Mouse (Mus musculus) midbrain, embryonic 13.5 days (tissue): ENCODE measurements around the gene Actn2. TPM values are rescaled to one million over a fixed set of nuclear protein-coding genes. Genes with fewer than 3 reads are reported as not detected.

ENCODE experiments used
- ATAC-seq: fragments of 200-750 bp; cut with Nextera tagmentation; 2 replicates; pipeline ENCODE4 v1.8.0; 2017; ENCODE audit warnings: mild to moderate bottlenecking, moderate TSS enrichment, moderate library complexity
- H3K27ac ChIP-seq: fragments of 300-500 bp; sonication (generic); 2 replicates; pipeline ENCODE4 v1.5.1; 2015; ENCODE audit warnings: inconsistent platforms, mild to moderate bottlenecking, moderate library complexity
- H3K27me3 ChIP-seq: fragments of 300-500 bp; sonication (generic); 2 replicates; pipeline ENCODE4 v1.6.1; 2015; ENCODE audit warnings: mild to moderate bottlenecking, inconsistent platforms
- H3K36me3 ChIP-seq: fragments of 300-500 bp; sonication (generic); 2 replicates; pipeline ENCODE4 v1.6.1; 2015; ENCODE audit warnings: mild to moderate bottlenecking, inconsistent platforms
- H3K4me1 ChIP-seq: fragments of 300-500 bp; sonication (generic); replicated peaks from 2 replicates; pipeline ENCODE4 v1.6.1; 2015; ENCODE audit warnings: inconsistent platforms
- H3K4me2 ChIP-seq: fragments of 300-500 bp; sonication (generic); replicated peaks from 2 replicates; pipeline ENCODE4 v1.6.1; 2015; ENCODE audit warnings: moderate library complexity, mild to moderate bottlenecking, inconsistent platforms
- H3K4me3 ChIP-seq: fragments of 300-500 bp; sonication (generic); replicated peaks from 2 replicates; pipeline ENCODE4 v1.5.1; 2015; ENCODE audit warnings: mild to moderate bottlenecking, inconsistent platforms
- H3K9ac ChIP-seq: fragments of 300-500 bp; sonication (generic); replicated peaks from 2 replicates; pipeline ENCODE4 v1.6.1; 2015; ENCODE audit warnings: mild to moderate bottlenecking, inconsistent platforms
- H3K9me3 ChIP-seq: fragments of 300-500 bp; sonication (generic); 2 replicates; pipeline ENCODE4 v1.6.1; 2016; ENCODE audit warnings: mild to moderate bottlenecking, inconsistent platforms
- WGBS: fragments of 180-500 bp; shearing (Covaris S2); methylation state at CpG from one replicate; pipeline ENCODE4 v1.1.7; 2015; 5-methylcytosine and 5-hydroxymethylcytosine counted together
- polyA plus RNA-seq: library from polyadenylated mRNA; unstranded; fragments of >200 nt; fragmentation: Nextera tagmentation; extraction: Ambion mirVana; gene quantifications from 2 replicates; pipeline ENCODE4 v1.2.1, GENCODE M21; 2015

Actn2 gene
- polyA plus RNA-seq, 1 experiment from 2014 or later, result 1.1 TPM

GRCm38 (mm10) chr13:12341447-12341846 lies 887 bp upstream of the Actn2 start:
- no peak overlapping the region for H3K9ac ChIP-seq
- peaks cover 6% of the 10 kb centered on the region; the same call in 1 of the 2 replicates for H3K27me3 ChIP-seq
- ATAC-seq, result no peak
- H3K4me2 ChIP-seq, result 0 out of 2 replicates have a peak overlapping the region, but pooled peaks have one; percentile 75
- H3K4me3 ChIP-seq, result no peak overlapping the region
- 73% methylated on average over 6 of the region's 6 CpGs for WGBS
- H3K27ac ChIP-seq, result no peak overlapping the region
- H3K4me1 ChIP-seq, result peaks cover 4% of the 10 kb centered on the region; the same call in 1 of the 2 replicates
- no peaks in the 10 kb centered on the region for H3K9me3 ChIP-seq
- no peaks in the 10 kb centered on the region for H3K36me3 ChIP-seq

DNA sequence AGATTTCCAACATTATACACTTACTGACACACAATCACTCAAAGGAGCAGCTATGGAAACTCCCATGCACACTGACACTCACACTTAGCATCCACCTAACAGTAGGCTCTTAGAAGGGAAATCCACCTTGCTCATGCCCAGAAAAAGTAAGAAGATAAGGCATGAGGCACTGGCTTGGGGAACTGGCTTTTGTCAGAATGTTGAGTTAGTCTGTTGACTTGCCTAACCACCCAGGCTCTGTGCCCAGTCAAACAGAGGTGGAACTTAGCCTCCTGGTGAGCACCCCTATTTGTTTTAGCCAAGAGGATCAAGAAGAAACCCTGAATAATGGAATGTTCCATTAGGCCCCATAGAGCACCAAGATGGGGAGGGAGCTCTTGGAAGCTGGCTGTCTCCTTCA lies 1.1 kb downstream of the Actn2 start:
- peaks cover 6% of the 10 kb centered on the region; the same call in 1 of the 2 replicates for H3K27me3 ChIP-seq
- peaks cover 4% of the 10 kb centered on the region; the same call in 1 of the 2 replicates for H3K4me1 ChIP-seq
- ATAC-seq, result no peak

GRCm38 (mm10) chr13:12337752-12338151 lies 2.8 kb downstream of the Actn2 start:
- Histone ChIP-seq H3K27me3 (peaks cover 6% of the 10 kb centered on the region; the same call in 1 of the 2 replicates), H3K36me3 (no peaks in the 10 kb centered on the region), H3K4me2 (no peak overlapping the region), H3K4me3 (no peak overlapping the region), H3K9me3 (no peaks in the 10 kb centered on the region), H3K9ac (no peak overlapping the region), H3K4me1 (peaks cover 4% of the 10 kb centered on the region; the same call in 1 of the 2 replicates), H3K27ac (no peak overlapping the region)
- no peak for ATAC-seq
- 92% methylated on average over 7 of the region's 7 CpGs for WGBS

More for the DNA sequence above, 1.1 kb downstream of the Actn2 start:
- Histone ChIP-seq H3K36me3 (no peaks in the 10 kb centered on the region), H3K4me3 (no peak overlapping the region), H3K27ac (no peak overlapping the region), H3K4me2 (no peak overlapping the region), H3K9me3 (no peaks in the 10 kb centered on the region), H3K9ac (no peak overlapping the region)

- H3K36me3 ChIP-seq, result no peaks in the 10 kb centered on the region
- H3K4me2 ChIP-seq, result no peak overlapping the region
- no peak overlapping the region for H3K27ac ChIP-seq
- WGBS, result 68% methylated on average over 12 of the region's 12 CpGs
- H3K9me3 ChIP-seq, result no peaks in the 10 kb centered on the region
- H3K4me3 ChIP-seq, result no peak overlapping the region
- no peak for ATAC-seq
- H3K4me1 ChIP-seq, result no peaks in the 10 kb centered on the region
- no peak overlapping the region for H3K9ac ChIP-seq
- H3K27me3 ChIP-seq, result no peaks in the 10 kb centered on the region
Measured at GRCm38 (mm10) chr13:12334016-12334415, 6.5 kb downstream of the Actn2 start.

DNA sequence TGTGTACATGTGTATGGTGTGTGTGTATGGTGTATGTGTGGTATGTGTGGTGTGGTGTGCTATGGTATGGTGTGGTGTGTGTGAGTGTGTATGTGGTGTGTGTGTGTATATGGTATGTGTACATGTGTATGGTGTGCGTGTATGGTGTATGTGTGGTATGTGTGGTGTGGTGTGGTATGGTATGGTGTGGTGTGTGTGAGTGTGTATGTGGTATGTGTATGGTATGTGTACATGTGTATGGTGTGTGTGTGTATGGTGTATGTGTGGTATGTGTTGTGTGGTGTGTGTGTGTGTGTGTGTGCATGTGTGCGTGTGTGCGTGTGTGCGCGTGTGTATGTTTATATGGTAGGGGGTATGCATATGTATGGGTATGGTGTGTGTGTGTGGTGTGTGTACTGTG lies 9.0 kb downstream of the Actn2 start:
- no peaks in the 10 kb centered on the region for H3K36me3 ChIP-seq
- no peak overlapping the region for H3K4me3 ChIP-seq
- H3K4me1 ChIP-seq, result no peaks in the 10 kb centered on the region
- H3K4me2 ChIP-seq, result no peak overlapping the region
- H3K9ac ChIP-seq, result no peak overlapping the region
- no peak overlapping the region for H3K27ac ChIP-seq
- H3K27me3 ChIP-seq, result no peaks in the 10 kb centered on the region
- peak; percentile 48 for ATAC-seq
- no peaks in the 10 kb centered on the region for H3K9me3 ChIP-seq
- 97% methylated on average over 5 of the region's 5 CpGs for WGBS

GRCm38 (mm10) chr13:12328392-12328791 lies 12.2 kb downstream of the Actn2 start:
- no peak overlapping the region for H3K4me2 ChIP-seq

GRCm38 (mm10) chr13:12327577-12327976 lies 13.0 kb downstream of the Actn2 start:
- 90% methylated on average over 6 of the region's 6 CpGs for WGBS
- H3K27me3 ChIP-seq, result no peaks in the 10 kb centered on the region
- no peaks in the 10 kb centered on the region for H3K9me3 ChIP-seq
- ATAC-seq, result no peak
- H3K36me3 ChIP-seq, result no peaks in the 10 kb centered on the region
- no peak overlapping the region for H3K9ac ChIP-seq
- H3K27ac ChIP-seq, result no peak overlapping the region
- no peaks in the 10 kb centered on the region for H3K4me1 ChIP-seq
- H3K4me2 ChIP-seq, result no peak overlapping the region
- H3K4me3 ChIP-seq, result no peak overlapping the region

More at GRCm38 (mm10) chr13:12328392-12328791, 12.2 kb downstream of the Actn2 start:
- ATAC-seq, result no peak
- Histone ChIP-seq H3K27me3 (no peaks in the 10 kb centered on the region), H3K27ac (no peak overlapping the region), H3K36me3 (no peaks in the 10 kb centered on the region), H3K4me3 (no peak overlapping the region), H3K9me3 (no peaks in the 10 kb centered on the region), H3K4me1 (no peaks in the 10 kb centered on the region), H3K9ac (no peak overlapping the region)
- WGBS, result 89% methylated on average over 4 of the region's 4 CpGs

- no peak for ATAC-seq
- H3K36me3 ChIP-seq, result no peaks in the 10 kb centered on the region
- no peak overlapping the region for H3K4me3 ChIP-seq
- no peaks in the 10 kb centered on the region for H3K9me3 ChIP-seq
- no peaks in the 10 kb centered on the region for H3K27me3 ChIP-seq
- H3K27ac ChIP-seq, result no peak overlapping the region
- no peak overlapping the region for H3K9ac ChIP-seq
- no peak overlapping the region for H3K4me2 ChIP-seq
- 89% methylated on average over 12 of the region's 12 CpGs for WGBS
- H3K4me1 ChIP-seq, result no peaks in the 10 kb centered on the region
Measured at GRCm38 (mm10) chr13:12323076-12323625, 17.4 kb downstream of the Actn2 start.

DNA sequence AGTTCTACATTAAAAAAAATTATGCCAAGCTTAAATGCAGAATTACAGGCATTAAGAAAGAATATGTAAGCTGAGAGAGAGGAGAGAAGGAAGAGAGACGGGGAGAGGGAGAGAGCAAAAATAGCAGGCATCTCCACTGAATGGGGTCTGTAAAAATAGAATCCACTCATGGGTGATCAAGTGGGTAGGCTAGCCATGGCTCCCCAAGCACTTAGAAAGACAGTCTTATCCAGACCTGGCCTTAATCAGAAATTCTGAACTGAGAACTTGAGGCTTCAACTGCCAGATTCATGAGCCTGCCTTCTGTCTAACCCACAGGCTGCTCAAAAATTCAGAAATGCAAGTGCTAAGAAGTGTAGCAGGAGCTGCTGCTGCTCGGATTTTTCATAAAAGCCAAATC lies 20.4 kb downstream of the Actn2 start:
- no peak for ATAC-seq
- 89% methylated on average over 2 of the region's 2 CpGs for WGBS
- H3K4me2 ChIP-seq, result no peak overlapping the region

DNA sequence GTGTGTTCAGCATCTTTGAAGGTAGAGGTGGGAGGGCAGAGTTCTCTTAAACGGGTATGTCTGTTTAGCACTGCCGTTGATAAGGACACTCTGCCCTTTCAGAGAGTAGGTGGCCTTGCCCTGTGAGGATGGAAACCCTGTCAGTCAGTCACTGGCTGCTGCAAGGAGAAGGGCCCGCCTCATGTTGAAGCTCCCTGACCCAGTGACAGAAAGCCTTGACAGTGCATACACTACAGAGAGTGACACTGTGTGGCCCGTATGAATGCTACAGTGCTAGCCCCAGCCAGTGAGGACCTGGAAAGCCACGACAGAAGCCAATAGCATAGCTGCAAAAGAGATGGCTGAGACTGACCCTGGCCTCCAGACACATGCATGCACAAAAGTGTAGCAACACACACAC lies 22.5 kb downstream of the Actn2 start:
- no peak overlapping the region for H3K4me3 ChIP-seq
- H3K36me3 ChIP-seq, result no peaks in the 10 kb centered on the region
- H3K27ac ChIP-seq, result no peak overlapping the region
- 86% methylated on average over 5 of the region's 5 CpGs for WGBS
- H3K4me1 ChIP-seq, result no peaks in the 10 kb centered on the region
- ATAC-seq, result no peak
- H3K27me3 ChIP-seq, result no peaks in the 10 kb centered on the region
- no peaks in the 10 kb centered on the region for H3K9me3 ChIP-seq
- no peak overlapping the region for H3K9ac ChIP-seq
- no peak overlapping the region for H3K4me2 ChIP-seq

More for the DNA sequence above, 20.4 kb downstream of the Actn2 start:
- Histone ChIP-seq H3K4me1 (no peaks in the 10 kb centered on the region), H3K9me3 (no peaks in the 10 kb centered on the region), H3K27ac (no peak overlapping the region), H3K36me3 (no peaks in the 10 kb centered on the region), H3K9ac (no peak overlapping the region), H3K4me3 (no peak overlapping the region), H3K27me3 (no peaks in the 10 kb centered on the region)

DNA sequence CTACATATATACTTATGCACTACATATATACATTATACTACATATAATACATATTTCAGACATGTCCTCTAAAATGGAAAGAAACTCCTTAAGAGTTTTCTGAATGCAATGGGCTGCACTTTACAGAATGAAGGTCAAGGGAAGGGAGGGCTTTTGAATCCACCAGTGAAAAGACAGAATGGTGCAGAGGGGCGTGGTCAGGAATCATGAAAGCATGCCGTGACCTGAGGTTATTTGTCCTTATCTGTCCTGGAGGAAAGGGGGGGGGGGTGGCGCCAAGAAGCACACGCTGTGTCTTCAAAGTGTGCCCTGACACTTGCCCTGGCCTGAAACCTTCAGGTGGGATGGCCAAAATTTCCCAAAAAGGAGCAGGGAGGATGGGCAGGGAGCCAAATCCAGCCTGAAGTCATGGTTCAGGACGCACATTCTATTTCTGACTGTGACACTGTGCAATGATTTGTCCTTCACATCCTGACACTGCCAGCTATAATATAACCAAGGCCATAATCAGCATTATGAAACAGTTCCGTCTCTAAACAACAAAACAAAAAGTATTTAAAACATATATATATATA lies 23.3 kb downstream of the Actn2 start:
- Histone ChIP-seq H3K9me3 (no peaks in the 10 kb centered on the region), H3K4me3 (no peak overlapping the region), H3K9ac (no peak overlapping the region), H3K36me3 (no peaks in the 10 kb centered on the region), H3K27me3 (no peaks in the 10 kb centered on the region), H3K4me1 (no peaks in the 10 kb centered on the region), H3K27ac (no peak overlapping the region), H3K4me2 (no peak overlapping the region)
- WGBS, result 76% methylated on average over 6 of the region's 6 CpGs
- ATAC-seq, result no peak

GRCm38 (mm10) chr13:12314173-12314572 lies 26.4 kb downstream of the Actn2 start:
- ATAC-seq, result no peak
- Histone ChIP-seq H3K27me3 (no peaks in the 10 kb centered on the region), H3K4me3 (no peak overlapping the region), H3K4me1 (no peaks in the 10 kb centered on the region), H3K9ac (no peak overlapping the region), H3K36me3 (no peaks in the 10 kb centered on the region), H3K27ac (no peak overlapping the region), H3K9me3 (no peaks in the 10 kb centered on the region), H3K4me2 (no peak overlapping the region)
- 95% methylated on average over 6 of the region's 6 CpGs for WGBS
